Mouse (Mus musculus) thymus, postnatal 10 days (tissue): ENCODE data around the gene Zfp292.

Experiments used
- DNase-seq, 2 experiments: peaks; one replicate each; pipeline ENCODE4 v3.0.0; 2021; ENCODE audit warnings: low spot score in 2 of 2

Zfp292 gene

DNA sequence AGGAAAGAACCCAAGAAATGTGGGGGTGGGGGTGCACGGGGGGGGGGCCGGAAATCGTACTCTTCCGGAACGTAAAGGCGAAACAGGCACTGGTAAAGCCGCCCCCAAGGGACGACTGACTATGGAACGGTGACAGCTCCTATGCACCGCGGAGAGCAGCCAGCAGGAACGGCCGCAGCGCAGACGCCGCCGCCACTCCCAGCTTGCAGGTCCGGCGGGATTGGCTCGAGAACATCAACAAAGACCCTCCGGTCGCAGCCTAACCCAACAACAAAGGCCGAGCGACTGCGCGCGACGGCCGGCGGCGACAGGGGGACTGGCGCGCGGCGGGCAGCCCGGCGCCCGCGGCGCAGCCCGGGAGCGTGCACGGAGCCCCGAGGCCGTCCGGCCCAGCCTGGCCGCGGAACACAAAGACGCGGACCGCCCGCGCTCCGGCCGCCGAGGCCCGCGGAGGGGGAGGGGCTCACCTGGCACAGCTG is 430 bp downstream of the Zfp292 start:
- DNase-seq, result peak; percentile 51 to 57

DNA sequence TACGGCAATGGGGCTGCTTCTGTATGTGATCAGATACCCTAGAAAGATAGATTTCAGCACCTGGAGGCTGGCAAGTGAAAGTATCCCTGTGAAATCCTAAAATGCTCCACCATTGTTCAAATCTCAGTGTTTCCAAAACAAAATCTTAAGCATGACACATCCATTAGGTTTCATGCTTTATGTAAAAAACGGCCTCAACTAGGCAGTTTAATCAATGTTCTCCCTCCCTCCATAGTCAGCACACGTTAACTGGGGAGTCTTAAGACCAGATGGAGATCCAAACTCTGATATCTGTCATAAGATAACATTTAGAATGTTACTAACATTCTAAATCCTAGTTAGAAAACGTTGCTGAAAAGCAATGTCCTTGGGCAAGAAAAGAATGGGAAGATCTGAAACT is 909 bp downstream of the Zfp292 start:
- DNase-seq, result no peak

DNA sequence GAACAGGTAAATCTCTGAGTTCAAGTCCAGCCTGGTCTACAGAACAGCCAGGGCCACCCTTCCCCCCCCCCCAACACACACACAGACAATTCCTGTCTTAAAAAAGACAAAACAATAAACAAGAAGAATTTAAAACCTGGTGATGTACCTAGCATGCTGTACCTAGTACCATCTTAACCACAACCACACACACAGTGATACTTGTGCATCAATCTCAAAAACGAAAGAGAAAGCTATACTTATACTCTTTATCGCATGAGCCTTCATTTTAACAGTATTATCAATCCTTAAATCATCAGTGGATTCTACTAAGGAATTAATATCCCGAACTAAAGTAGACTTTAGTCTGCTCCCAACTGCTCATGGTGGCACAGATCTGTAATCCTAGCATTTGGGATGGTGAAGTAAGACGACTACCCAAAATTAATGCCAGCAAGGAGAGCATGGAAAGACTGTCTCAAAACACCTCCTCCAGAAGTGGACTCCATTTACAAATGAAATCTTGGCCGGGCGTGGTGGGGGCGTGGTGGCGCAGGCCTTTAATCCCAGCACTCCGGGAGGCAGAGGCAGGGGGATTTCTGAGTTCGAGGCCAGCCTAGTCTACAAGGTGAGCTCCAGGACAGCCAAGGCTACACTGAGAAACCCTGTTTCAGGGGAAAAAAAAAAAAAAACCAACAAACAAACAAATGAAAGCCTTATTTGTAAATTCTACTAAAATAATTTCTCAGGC is 1.7 kb downstream of the Zfp292 start:
- DNase-seq, result peak in 1 of 2 experiments; percentile 32

DNA sequence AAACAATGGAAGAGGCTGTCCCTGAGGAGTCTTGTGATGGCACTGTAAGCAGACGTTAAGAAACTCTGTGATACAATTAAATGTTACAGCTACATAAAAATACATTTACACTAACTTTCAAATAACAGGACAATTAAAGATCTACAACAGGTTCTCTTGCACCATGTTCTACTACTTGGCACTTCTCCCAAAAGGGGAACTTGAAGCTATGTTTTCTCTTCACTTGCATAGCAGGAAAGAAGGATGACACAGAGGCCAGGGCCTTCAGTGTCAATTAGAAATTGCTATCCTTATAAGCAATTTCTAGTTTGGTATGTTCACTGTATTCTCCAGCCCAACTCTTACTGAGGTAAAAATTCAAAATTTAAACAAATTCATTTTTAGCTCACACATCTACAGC is 8.5 kb downstream of the Zfp292 start:
- no peak for DNase-seq

DNA sequence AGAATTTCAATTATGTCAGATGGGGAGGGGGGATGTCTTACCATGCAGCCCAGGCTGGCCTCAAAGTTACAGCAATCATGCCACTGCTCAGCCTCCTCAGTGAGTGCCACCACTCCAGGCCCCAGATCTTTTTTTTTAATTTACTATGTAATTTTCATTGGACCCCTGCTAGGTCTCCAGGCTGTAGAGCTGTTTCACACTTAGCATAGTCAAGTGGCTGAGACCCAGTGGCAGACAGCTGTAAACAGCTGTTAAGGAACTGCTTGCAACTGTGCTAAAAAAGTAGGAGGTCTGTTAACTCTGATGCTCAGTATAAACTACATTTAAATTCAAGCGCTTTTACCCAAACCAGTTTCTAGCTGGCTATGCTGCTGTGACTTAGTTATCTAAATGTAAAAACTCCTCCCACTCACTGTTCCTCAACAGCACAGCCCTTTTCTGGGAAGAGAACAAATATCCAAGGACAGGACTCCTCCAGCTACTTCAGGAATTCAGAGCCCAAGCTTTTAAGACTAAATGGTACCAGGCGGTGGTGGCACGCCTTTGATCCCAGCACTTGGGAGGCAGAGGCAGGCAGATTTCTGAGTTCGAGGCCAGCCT is 9.8 kb downstream of the Zfp292 start:
- DNase-seq, result no peak

DNA sequence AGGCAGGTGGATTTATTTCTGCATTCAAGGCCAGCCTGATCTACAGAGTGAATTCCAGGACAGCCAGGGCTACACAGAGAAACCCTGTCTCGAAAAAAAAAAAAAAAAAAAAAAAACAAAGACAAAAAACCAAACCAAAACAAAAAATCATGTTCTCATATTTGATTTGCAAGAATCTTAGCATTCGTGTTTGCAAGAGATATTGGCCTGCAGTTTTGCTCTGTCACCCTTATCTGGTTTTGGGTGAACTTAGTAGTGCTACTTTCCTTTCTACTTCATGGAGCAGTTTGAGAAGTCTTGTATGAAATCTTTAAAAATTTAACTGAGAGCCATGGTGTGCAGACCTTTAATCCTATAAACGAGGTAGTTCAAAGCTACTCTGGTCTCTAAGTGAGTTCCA is 12.9 kb downstream of the Zfp292 start:
- no peak for DNase-seq

DNA sequence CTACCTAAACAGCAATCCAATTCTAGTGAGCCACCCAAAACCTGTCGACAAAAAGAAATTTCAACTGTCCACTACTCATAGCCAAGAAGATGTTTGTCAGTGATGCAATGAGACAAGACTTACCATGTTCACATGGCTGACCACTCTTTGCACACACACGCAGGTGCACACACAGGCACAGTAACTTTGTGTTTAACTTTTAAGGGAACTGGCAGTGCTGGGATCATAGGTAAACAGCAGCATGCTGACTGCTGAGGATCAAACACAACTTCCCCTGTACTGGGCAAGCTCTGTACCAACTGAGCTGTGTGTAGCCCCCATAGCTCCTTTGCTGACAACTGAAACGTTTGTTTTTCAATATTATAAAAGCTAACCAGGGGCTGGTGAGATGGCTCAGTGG is 21.3 kb downstream of the Zfp292 start:
- no peak for DNase-seq

DNA sequence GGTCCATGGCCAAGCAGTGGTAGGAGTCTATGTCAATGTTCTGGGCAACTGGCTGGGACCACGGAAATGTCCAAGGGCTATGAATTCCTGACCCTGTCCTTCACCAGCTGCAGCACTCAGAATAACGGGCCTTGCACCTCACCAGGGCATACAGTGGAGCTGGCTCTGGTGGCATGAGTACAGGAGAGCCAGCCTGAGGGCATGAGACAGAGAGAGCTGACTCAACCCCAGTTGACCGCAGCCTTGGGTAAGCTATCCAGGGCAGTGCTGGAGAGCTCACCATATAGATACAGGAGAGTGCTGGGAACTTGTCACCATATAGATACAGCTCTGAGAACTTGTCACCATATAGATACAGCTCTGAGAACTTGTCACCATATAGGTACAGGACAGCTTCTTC is 23.3 kb downstream of the Zfp292 start:
- no peak for DNase-seq

DNA sequence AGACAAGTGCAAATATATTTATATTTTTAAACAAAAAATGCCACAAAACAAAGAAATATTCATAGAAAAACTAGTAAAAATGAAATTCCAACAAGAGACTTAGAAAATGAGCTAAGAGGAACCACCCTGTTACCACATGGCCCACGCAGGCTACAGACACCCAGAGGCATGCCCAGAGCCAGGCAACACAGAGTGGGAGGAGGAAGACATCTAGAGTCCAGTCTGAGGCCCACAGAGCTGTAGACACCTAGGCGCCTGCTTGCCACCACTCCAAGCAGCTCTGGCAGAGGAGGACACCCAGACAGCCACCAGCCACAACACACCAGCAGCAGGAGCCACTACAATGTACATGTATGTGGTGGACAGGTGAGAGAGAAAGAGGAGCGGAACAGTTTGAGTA is 23.9 kb downstream of the Zfp292 start:
- no peak for DNase-seq

DNA sequence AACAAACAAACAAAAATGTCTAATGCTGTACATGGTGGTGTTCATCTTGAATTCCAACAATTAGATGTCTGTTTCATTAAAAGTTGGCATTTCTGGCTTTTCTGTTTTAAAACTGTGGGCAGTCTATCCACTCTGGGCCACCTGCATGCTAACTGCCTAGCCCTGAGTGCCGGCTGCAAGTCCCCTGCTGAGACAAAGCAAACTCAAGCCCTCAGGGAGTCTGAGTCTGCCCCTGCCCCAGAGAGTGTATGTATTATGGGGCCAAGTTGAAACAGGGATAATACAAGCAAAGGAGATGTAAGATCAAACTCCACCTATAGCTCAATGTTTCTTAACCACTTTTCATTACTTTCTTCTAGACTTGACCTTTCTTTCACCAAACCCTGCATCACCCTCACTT is 26.8 kb downstream of the Zfp292 start:
- no peak for DNase-seq

DNA sequence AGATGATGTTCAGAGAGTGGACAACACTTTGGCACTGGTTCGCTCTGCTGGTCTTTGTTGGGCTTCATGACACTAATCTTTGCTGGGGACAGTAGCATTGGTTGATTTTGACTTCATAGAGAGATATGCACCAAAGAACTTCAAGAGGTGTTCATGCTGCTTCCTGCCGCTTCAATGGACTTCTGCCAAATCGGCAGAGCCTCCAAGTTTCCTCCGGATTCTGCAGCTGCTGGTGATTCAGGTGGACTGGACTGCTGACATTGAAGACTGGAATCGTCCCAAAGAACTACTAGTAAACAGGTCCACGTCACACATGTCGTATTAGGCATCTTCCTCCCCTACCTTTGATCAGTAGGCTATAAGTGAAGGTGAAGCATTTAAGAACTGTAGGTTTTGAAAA is 30.7 kb downstream of the Zfp292 start:
- DNase-seq, result no peak

DNA sequence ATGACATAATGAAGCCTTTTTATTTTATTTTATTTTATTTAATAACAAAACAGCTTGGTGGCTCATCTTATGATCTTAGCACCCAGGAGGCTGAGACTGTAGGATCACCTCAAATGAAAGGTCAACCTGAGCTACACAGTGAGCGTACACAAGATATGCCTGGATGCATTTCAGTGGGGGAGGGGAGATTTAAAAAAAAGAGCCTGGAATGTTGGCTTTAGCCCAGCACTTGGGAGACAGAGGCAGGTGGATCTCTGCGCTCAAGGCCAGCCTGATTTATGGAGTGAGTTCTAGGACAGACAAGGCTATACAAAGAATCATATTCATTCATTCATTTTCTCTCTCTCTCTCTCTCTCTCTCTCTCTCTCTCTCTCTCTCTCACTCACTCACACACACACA is 32.6 kb downstream of the Zfp292 start:
- no peak for DNase-seq

DNA sequence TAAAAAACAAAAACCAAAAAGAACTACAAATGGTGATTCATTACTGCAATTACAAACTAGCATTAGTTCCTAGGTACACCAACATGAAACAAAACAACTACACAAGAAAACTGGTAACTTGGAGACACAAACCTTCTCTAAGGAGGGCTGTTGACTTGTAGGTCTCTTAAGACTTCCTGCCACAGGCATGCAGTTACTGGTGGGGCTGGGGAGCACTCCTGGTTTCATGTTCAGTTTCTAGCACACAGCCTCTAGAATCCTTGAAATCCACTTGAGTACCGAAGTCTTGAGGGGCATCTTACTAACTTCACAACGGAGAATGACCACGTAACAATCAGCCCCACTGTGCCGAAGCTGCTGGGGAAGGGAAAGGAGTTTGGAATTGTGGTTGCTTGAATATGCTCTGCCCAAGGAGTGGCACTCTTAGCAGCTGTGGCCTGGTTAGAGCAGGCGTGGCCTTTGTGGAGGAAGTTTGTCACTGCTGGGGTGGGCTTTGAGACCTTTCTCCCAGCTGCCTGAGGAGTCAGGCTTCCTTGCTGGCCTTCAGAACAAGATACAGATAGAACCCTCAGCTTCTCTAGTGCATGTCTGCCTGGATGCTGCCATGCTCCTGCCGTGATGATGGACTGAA is 35.0 kb downstream of the Zfp292 start:
- peak; percentile 28 to 50 for DNase-seq

DNA sequence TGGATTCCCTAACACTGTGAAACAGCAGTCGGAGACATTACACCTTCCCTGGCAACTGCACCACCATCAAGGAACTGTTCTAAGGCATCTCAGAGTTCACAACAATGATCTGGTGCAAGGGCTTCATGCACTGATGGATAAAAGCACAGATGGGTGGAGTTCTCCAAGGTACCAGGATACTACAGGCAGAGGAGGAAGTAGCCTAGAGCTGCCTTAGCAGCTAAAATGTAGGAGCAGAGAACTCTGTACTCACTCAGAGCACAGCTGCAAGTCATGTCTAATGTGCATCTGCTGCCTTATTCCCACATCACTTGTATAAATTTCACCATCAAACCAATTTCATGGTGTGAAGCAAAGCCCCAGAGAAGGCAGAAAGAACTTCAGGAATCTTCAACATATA is 38.9 kb downstream of the Zfp292 start:
- no peak for DNase-seq

DNA sequence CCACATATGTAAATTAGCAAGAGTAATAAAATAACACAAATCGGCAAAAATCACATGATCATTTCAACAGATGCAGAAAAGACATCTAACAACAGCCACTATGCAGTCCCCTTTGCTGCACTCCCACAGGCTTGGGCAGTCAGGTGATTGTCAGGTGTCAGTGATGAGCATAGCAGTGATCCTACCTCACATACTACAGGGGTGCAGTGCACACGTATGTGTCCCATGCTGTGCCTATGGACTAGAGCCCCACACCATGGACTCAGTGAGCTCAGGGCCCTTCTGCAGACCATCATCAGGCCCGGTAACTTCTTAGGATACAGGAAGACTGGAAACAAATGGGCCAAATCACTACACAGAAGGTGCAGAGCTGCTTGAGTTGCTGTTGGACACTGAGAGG is 39.9 kb downstream of the Zfp292 start:
- no peak for DNase-seq

DNA sequence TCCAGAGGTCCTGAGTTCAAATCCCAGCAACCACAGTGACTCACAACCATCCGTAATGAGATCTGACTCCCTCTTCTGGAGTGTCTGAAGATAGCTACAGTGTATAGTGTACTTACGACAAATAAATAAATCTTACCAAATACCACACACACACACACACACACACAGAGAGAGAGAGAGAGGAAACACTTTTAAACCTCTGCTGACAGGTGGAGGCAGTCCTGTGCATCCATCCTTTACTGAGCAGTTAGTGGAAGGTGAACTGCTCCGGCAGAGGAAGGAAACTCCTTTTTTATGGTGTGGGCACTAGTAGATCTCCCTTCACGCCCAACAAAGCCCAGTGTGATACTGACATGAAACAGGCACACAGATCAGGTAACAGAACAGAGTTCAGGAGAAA is 51.3 kb downstream of the Zfp292 start:
- no peak for DNase-seq

DNA sequence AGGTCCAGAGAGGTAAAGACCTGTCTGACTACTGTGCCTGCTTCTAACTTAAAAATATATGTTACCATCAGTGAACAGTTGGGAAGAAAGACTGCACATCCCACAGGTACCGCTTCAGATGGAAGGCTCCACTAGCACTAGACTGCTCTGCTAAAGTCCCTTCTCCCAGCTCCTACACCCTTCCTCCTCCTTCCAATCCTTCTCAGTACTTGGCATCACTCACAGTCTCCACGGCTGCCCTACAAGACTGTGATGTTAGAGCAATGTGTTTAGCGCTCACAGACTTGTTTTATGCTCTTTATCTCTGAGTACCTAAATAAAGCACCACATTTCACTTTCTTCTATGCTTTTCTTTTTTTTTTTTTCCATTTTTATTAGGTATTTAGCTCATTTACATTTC is 53.3 kb downstream of the Zfp292 start:
- no peak for DNase-seq

DNA sequence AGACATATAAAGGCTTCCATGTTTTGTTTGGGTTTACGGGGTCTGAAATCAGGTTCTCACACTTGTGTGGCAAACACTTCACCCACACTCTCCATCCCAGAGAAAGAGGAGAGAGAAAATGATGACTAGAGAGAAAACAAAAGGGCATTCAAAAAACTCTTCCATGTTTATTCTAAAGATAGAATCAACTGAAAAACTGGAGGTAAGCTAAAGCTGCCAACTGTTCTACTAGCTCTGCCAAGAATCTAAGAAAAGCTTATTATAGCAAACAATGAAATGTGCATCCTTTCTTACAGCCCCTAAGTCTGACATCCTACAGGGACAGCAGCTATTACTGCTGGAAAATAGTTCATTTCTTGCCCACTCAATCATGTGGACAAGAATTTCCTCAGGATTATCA is 58.9 kb downstream of the Zfp292 start:
- DNase-seq, result no peak

DNA sequence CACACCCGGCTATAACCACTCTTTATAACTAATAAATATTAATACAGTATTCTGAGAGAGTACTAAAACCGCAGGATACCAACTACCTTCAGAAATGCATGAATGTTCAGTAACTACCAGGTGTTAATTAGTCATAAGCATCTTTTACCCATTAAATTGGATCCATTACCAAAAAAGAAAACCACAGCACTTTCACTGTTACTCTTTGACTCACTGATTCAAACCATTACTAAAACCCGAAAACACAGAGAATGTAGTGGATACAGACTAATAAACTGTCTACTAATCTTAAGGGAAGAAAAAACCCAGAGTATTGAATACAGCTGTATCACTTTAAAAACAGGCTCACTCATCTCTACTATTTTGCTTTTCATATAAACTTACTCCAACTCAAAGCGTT is 62.9 kb downstream of the Zfp292 start:
- DNase-seq, result no peak

DNA sequence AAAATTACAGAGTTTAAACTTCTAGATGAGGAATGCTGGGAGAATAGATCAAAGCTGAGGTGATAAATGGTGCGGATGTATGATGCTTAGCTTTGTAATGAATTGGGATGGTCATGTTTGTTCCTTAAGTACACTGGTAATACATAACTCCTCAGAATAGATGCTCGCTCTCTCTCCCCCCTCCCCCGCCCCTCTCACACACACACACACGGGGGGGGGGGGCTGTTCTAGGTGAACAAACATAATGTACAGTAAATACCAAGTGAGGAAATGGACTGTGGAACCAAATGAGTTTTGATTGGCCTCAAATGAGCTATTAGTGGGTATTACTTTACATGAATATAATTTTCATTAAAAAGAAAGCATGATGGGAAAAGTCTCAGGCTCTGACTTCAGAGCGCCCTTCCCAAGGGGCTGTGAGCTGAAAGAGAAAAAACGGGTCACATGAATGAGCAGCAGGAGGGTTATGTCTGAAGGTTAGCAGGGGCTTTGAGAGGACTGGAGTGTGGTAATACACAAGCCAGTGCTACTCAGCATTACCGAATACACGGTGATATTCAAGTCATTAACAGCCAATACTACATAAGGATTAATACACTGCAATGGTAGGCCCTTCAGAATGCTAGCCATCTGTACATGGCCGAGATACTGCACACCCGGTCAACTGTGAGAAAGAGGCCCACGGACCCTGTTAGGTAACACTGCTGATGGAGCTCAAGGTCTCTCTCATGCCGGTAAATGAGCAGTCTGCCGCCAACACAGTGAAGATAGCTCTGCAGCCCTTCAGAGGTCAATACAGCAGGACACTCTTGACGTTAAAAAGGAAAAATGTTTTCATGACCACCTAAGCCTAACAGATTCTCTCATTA is 81.4 kb downstream of the Zfp292 start:
- DNase-seq, result no peak

DNA sequence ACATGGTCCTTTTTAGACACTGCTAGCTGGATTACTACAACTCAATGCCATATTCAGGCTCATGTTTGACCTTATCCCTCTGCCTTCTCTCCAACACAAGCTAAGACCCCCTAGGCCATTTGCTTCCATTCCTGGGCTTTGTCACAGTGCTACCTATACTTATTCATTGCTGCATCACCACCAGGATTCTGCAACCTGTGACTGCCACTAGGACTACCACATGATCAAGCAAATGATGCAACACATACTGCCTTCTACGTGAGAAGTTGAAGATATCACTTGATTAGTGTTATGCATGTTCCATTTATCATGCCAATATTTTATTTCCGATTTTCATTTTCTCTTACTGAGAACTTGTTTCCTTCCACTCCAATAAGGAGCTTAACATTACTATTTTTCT is 84.8 kb downstream of the Zfp292 start:
- DNase-seq, result no peak

DNA sequence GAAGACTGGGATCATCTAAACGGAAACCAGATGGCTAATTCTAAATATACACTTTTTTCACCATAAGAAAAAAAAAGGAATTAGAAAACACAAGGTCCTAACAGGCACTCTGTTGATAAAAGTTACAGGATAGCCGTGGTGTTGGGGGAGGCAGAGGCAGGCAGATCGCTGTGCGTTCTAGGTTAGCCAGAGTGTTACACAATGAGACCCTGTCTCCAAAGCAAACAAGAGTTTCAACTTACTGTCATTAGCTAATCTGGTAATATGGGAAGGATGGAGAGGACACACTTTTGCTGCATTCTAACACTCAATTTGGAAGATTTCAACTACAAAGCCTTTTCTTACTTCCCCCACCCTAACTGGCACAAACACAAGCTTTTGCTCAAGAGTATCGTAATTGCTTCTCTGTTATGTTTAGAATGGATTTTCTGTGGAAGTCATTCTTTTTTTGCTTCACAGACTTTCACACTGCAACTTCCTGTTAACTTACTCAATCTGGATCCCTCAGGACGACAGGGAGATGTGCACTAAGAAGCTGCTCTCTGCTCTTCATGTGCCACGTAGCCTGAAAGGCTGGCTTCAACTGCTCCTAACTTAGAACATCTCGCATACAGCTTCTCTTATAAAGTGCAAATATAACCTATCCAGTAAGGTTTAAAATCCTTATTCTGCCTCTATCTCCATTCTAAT is 85.3 kb downstream of the Zfp292 start:
- no peak for DNase-seq
